Mouse (Mus musculus): ENCODE data around the gene Trub2. TPM values are rescaled to one million over a fixed set of nuclear protein-coding genes. Genes with fewer than 3 reads are reported as not detected.

The Trub2 gene
- polyA plus RNA-seq, 1 experiment from 2014 or later, result 40.0 TPM

GRCm38 (mm10) chr2:29711877-29712276 is 76.4 kb downstream of the Trub2 start:
- no peaks in the 10 kb centered on the region for H3K9me3 ChIP-seq
- peaks cover 16% of the 10 kb centered on the region for H3K4me1 ChIP-seq (replicated peaks)
- no peak overlapping the region for H3K4me2 ChIP-seq
- no peak for ATAC-seq (ENCODE audit: low FRiP score)
- H3K27ac ChIP-seq, result no peak overlapping the region
- H3K4me3 ChIP-seq, result no peak overlapping the region
- no peak overlapping the region for H3K9ac ChIP-seq
- WGBS, result 91% methylated on average over 5 of the region's 5 CpGs
- H3K36me3 ChIP-seq, result peaks cover 75% of the 10 kb centered on the region
- no peaks in the 10 kb centered on the region for H3K27me3 ChIP-seq

Other genes starting within 250 kb of the Trub2 start
- 14.3 and 16.1 TPM in 2 replicates for gene Rapgef1, start 168.8 kb downstream of the Trub2 start, polyA plus RNA-seq (2015; fragmentation: Nextera tagmentation; extraction: Ambion mirVana)
- not detected in 2 replicates for gene Gm13420, start 36.8 kb downstream of the Trub2 start, polyA plus RNA-seq (2015; fragmentation: Nextera tagmentation; extraction: Ambion mirVana)
- not detected in 2 replicates for gene Gm13547, start 29.2 kb downstream of the Trub2 start, polyA plus RNA-seq (2015; fragmentation: Nextera tagmentation; extraction: Ambion mirVana)
- 33.4 and 34.5 TPM in 2 replicates for gene Coq4, start 1.0 kb downstream of the Trub2 start, polyA plus RNA-seq (2015; fragmentation: Nextera tagmentation; extraction: Ambion mirVana)
- 32.6 and 33.4 TPM in 2 replicates for gene Slc27a4, start 14.1 kb upstream of the Trub2 start, polyA plus RNA-seq (2015; fragmentation: Nextera tagmentation; extraction: Ambion mirVana)
- gene Urm1, start 31.6 kb upstream of the Trub2 start, polyA plus RNA-seq (2015; fragmentation: Nextera tagmentation; extraction: Ambion mirVana), result 23.5 and 26.8 TPM in 2 replicates
- gene Cercam, start 80.7 kb upstream of the Trub2 start, polyA plus RNA-seq (2015; fragmentation: Nextera tagmentation; extraction: Ambion mirVana), result 23.8 and 24.9 TPM in 2 replicates
- 70.3 and 78.3 TPM in 2 replicates for gene Odf2, start 100.7 kb upstream of the Trub2 start, polyA plus RNA-seq (2015; fragmentation: Nextera tagmentation; extraction: Ambion mirVana)
- gene Gle1, start 146.9 kb upstream of the Trub2 start, polyA plus RNA-seq (2015; fragmentation: Nextera tagmentation; extraction: Ambion mirVana), result 75.2 and 82.1 TPM in 2 replicates
- gene Sptan1, start 177.1 kb upstream of the Trub2 start, polyA plus RNA-seq (2015; fragmentation: Nextera tagmentation; extraction: Ambion mirVana), result 192 and 203 TPM in 2 replicates

All from hindbrain, embryonic 13.5 days (tissue).